Mouse (Mus musculus): ENCODE data around the gene 1700040F15Rik. TPM values are rescaled to one million over a fixed set of nuclear protein-coding genes. Genes with fewer than 3 reads are reported as not detected.

Gene 1700040F15Rik
- not detected for total RNA-seq (2023)

GRCm38 (mm10) chrY:61101947-61102346 lies at the start of gene 1700040F15Rik:
1700040F15Rik (plus strand) TSS chrY:61102247.

Data from CD4-positive naive resting alpha-beta T cell, adult 76 days (primary cell).